Mouse (Mus musculus): ENCODE data around the gene B3gnt2. TPM values are rescaled to one million over a fixed set of nuclear protein-coding genes. Genes with fewer than 3 reads are reported as not detected.

B3gnt2 gene
- polyA plus RNA-seq, 1 experiment from 2014 or later = 6.9 TPM

GRCm38 (mm10) chr11:22732907-22733306 lies 127.9 kb downstream of the B3gnt2 start:
- Histone ChIP-seq H3K9me3 (replicated peaks; ENCODE audit: control insufficient read depth, low read length) (no peaks in the 10 kb centered on the region), H3K36me3 (ENCODE audit: control insufficient read depth, insufficient read depth) (no peaks in the 10 kb centered on the region), H3K4me3 (ENCODE audit: low read length) (no peak overlapping the region), H3K4me1 (ENCODE audit: control insufficient read depth, insufficient read depth, low read length) (no peaks in the 10 kb centered on the region), H3K27me3 (ENCODE audit: control insufficient read depth, insufficient read depth, low read length) (no peaks in the 10 kb centered on the region), H3K9ac (ENCODE audit: low read length) (no peak overlapping the region), H3K4me2 (ENCODE audit: low read depth, low read length) (no peak overlapping the region), H3K27ac (ENCODE audit: low read length) (no peak overlapping the region)
- no peak for ATAC-seq (replicated peaks; ENCODE audit: extremely low read depth, insufficient read depth, low FRiP score)
- 78% methylated on average over 4 of the region's 4 CpGs for WGBS

- no peak overlapping the region for H3K4me3 ChIP-seq (ENCODE audit: low read length)
- ATAC-seq (replicated peaks; ENCODE audit: extremely low read depth, insufficient read depth, low FRiP score) = no peak
- H3K4me2 ChIP-seq (ENCODE audit: low read depth, low read length) = no peak overlapping the region
- H3K27ac ChIP-seq (ENCODE audit: low read length) = no peak overlapping the region
- 90% methylated on average over 2 of the region's 2 CpGs for WGBS
- H3K9ac ChIP-seq (ENCODE audit: low read length) = no peak overlapping the region
- no peaks in the 10 kb centered on the region for H3K36me3 ChIP-seq (ENCODE audit: control insufficient read depth, insufficient read depth)
- no peaks in the 10 kb centered on the region for H3K4me1 ChIP-seq (ENCODE audit: control insufficient read depth, insufficient read depth, low read length)
- peaks cover 6% of the 10 kb centered on the region; the same call in 1 of the 2 replicates for H3K9me3 ChIP-seq (replicated peaks; ENCODE audit: control insufficient read depth, low read length)
- no peaks in the 10 kb centered on the region for H3K27me3 ChIP-seq (ENCODE audit: control insufficient read depth, insufficient read depth, low read length)
Observed at GRCm38 (mm10) chr11:22723096-22723495, 137.7 kb downstream of the B3gnt2 start.

GRCm38 (mm10) chr11:22720096-22720495 lies 140.7 kb downstream of the B3gnt2 start:
- Histone ChIP-seq H3K4me2 (ENCODE audit: low read depth, low read length) (no peak overlapping the region), H3K9me3 (replicated peaks; ENCODE audit: control insufficient read depth, low read length) (peaks cover 10% of the 10 kb centered on the region; the same call in 1 of the 2 replicates), H3K36me3 (ENCODE audit: control insufficient read depth, insufficient read depth) (no peaks in the 10 kb centered on the region), H3K4me1 (ENCODE audit: control insufficient read depth, insufficient read depth, low read length) (no peaks in the 10 kb centered on the region), H3K4me3 (ENCODE audit: low read length) (no peak overlapping the region), H3K27me3 (ENCODE audit: control insufficient read depth, insufficient read depth, low read length) (no peaks in the 10 kb centered on the region), H3K27ac (ENCODE audit: low read length) (no peak overlapping the region), H3K9ac (ENCODE audit: low read length) (no peak overlapping the region)
- 46% methylated on average over 2 of the region's 2 CpGs for WGBS
- ATAC-seq (replicated peaks; ENCODE audit: extremely low read depth, insufficient read depth, low FRiP score) = no peak

GRCm38 (mm10) chr11:22719570-22719969 lies 141.2 kb downstream of the B3gnt2 start:
- Histone ChIP-seq H3K4me1 (ENCODE audit: control insufficient read depth, insufficient read depth, low read length) (no peaks in the 10 kb centered on the region), H3K4me3 (ENCODE audit: low read length) (no peak overlapping the region), H3K9me3 (replicated peaks; ENCODE audit: control insufficient read depth, low read length) (peaks cover 10% of the 10 kb centered on the region; the same call in 1 of the 2 replicates), H3K9ac (ENCODE audit: low read length) (no peak overlapping the region), H3K36me3 (ENCODE audit: control insufficient read depth, insufficient read depth) (no peaks in the 10 kb centered on the region), H3K4me2 (ENCODE audit: low read depth, low read length) (no peak overlapping the region), H3K27ac (ENCODE audit: low read length) (no peak overlapping the region), H3K27me3 (ENCODE audit: control insufficient read depth, insufficient read depth, low read length) (no peaks in the 10 kb centered on the region)
- 51% methylated on average over 4 of the region's 4 CpGs for WGBS
- ATAC-seq (replicated peaks; ENCODE audit: extremely low read depth, insufficient read depth, low FRiP score) = peak; percentile 60

GRCm38 (mm10) chr11:22718036-22718435 lies 142.7 kb downstream of the B3gnt2 start:
- H3K36me3 ChIP-seq (ENCODE audit: control insufficient read depth, insufficient read depth) = no peaks in the 10 kb centered on the region
- WGBS = 79% methylated on average over 7 of the region's 7 CpGs
- no peaks in the 10 kb centered on the region for H3K27me3 ChIP-seq (ENCODE audit: control insufficient read depth, insufficient read depth, low read length)
- H3K9me3 ChIP-seq (replicated peaks; ENCODE audit: control insufficient read depth, low read length) = peaks cover 10% of the 10 kb centered on the region; the same call in 1 of the 2 replicates
- ATAC-seq (replicated peaks; ENCODE audit: extremely low read depth, insufficient read depth, low FRiP score) = no peak
- no peak overlapping the region for H3K9ac ChIP-seq (ENCODE audit: low read length)
- H3K4me2 ChIP-seq (ENCODE audit: low read depth, low read length) = no peak overlapping the region
- no peaks in the 10 kb centered on the region for H3K4me1 ChIP-seq (ENCODE audit: control insufficient read depth, insufficient read depth, low read length)
- no peak overlapping the region for H3K4me3 ChIP-seq (ENCODE audit: low read length)
- no peak overlapping the region for H3K27ac ChIP-seq (ENCODE audit: low read length)

- WGBS = 84% methylated on average over 3 of the region's 3 CpGs
- H3K27me3 ChIP-seq (ENCODE audit: control insufficient read depth, insufficient read depth, low read length) = no peaks in the 10 kb centered on the region
- no peaks in the 10 kb centered on the region for H3K4me1 ChIP-seq (ENCODE audit: control insufficient read depth, insufficient read depth, low read length)
- H3K9me3 ChIP-seq (replicated peaks; ENCODE audit: control insufficient read depth, low read length) = no peaks in the 10 kb centered on the region
- no peak overlapping the region for H3K4me3 ChIP-seq (ENCODE audit: low read length)
- no peak overlapping the region for H3K27ac ChIP-seq (ENCODE audit: low read length)
- no peak for ATAC-seq (replicated peaks; ENCODE audit: extremely low read depth, insufficient read depth, low FRiP score)
- no peaks in the 10 kb centered on the region for H3K36me3 ChIP-seq (ENCODE audit: control insufficient read depth, insufficient read depth)
- no peak overlapping the region for H3K4me2 ChIP-seq (ENCODE audit: low read depth, low read length)
- H3K9ac ChIP-seq (ENCODE audit: low read length) = no peak overlapping the region
Observed at GRCm38 (mm10) chr11:22711327-22711726, 149.4 kb downstream of the B3gnt2 start.

- no peak for ATAC-seq (replicated peaks; ENCODE audit: extremely low read depth, insufficient read depth, low FRiP score)
- Histone ChIP-seq H3K9ac (ENCODE audit: low read length) (no peak overlapping the region), H3K4me2 (ENCODE audit: low read depth, low read length) (no peak overlapping the region), H3K4me1 (ENCODE audit: control insufficient read depth, insufficient read depth, low read length) (no peaks in the 10 kb centered on the region), H3K27ac (ENCODE audit: low read length) (no peak overlapping the region), H3K9me3 (replicated peaks; ENCODE audit: control insufficient read depth, low read length) (no peaks in the 10 kb centered on the region), H3K4me3 (ENCODE audit: low read length) (no peak overlapping the region), H3K36me3 (ENCODE audit: control insufficient read depth, insufficient read depth) (no peaks in the 10 kb centered on the region), H3K27me3 (ENCODE audit: control insufficient read depth, insufficient read depth, low read length) (no peaks in the 10 kb centered on the region)
- WGBS = 96% methylated on average over 2 of the region's 2 CpGs
Observed at GRCm38 (mm10) chr11:22710596-22710995, 150.2 kb downstream of the B3gnt2 start.

Other genes with a start within 250 kb of the B3gnt2 start
- gene Zrsr1, start 111.0 kb upstream of the B3gnt2 start, polyA plus RNA-seq (2015; fragmentation: Nextera tagmentation; extraction: Ambion mirVana) = 1.8 and 1.9 TPM in 2 replicates
- gene Gm28048, start 121.1 kb upstream of the B3gnt2 start, polyA plus RNA-seq (2015; fragmentation: Nextera tagmentation; extraction: Ambion mirVana) = 10.7 and 15.8 TPM in 2 replicates
- 333 and 350 TPM in 2 replicates for gene Commd1, start 121.4 kb upstream of the B3gnt2 start, polyA plus RNA-seq (2015; fragmentation: Nextera tagmentation; extraction: Ambion mirVana)
- 199 and 221 TPM in 2 replicates for gene Cct4, start 129.6 kb upstream of the B3gnt2 start, polyA plus RNA-seq (2015; fragmentation: Nextera tagmentation; extraction: Ambion mirVana)
- gene Fam161a, start 146.6 kb upstream of the B3gnt2 start, polyA plus RNA-seq (2015; fragmentation: Nextera tagmentation; extraction: Ambion mirVana) = 1.5 and 2.2 TPM in 2 replicates

Data from heart, embryonic 16.5 days (tissue).